Comparison of ENCODE assay signal across 23 mouse cellular contexts in the genomic region with DNA sequence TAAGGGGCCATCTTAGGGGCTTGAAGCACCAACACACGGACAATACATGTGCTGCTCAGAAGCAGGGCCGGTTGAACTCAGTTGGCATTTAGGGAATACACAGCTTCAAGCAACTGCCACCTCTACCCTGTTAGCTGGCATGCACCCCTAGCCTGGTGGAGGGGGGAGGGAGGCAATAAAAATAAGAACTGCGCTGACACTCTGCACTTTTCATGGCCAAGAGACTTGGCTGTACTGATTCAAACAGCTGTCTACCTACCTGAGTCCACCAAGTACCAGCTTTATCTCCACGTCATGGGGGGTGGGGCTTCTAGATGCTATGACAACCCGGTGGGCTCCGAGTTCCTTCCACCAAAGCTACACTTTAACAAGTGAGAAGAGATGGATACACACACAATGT. TPM values are rescaled to one million over a fixed set of nuclear protein-coding genes. Genes with fewer than 3 reads are reported as not detected.
"Had no signal": no experiment of that assay in that cellular context is flagged by ENCODE, and none has a peak within 500 bp of the region (broad histone marks: within the 10 kb centered on the region; RNA-seq: fewer than 3 reads in every experiment).

No protein-coding gene starts in this region.

- H3K4me2 ChIP-seq: limb, embryonic 13.5 days; liver, embryonic 12.5 days; liver, embryonic 15.5 days; lung, embryonic 15.5 days; midbrain, embryonic 13.5 days; neural tube, embryonic 12.5 days; neural tube, embryonic 15.5 days had no signal

- ATAC-seq: liver, embryonic 12.5 days; midbrain, embryonic 13.5 days had no signal

- H3K27me3 ChIP-seq: limb, embryonic 13.5 days; liver, embryonic 12.5 days; liver, embryonic 15.5 days; lung, embryonic 15.5 days; midbrain, embryonic 13.5 days; neural tube, embryonic 12.5 days; neural tube, embryonic 15.5 days had no signal

- H3K9me3 ChIP-seq: limb, embryonic 10.5 days; limb, embryonic 13.5 days; liver, embryonic 12.5 days; liver, embryonic 15.5 days; lung, embryonic 15.5 days; midbrain, embryonic 13.5 days; neural tube, embryonic 12.5 days; neural tube, embryonic 15.5 days had no signal

- H3K9ac ChIP-seq: limb, embryonic 13.5 days; liver, embryonic 12.5 days; liver, embryonic 15.5 days; lung, embryonic 15.5 days; midbrain, embryonic 13.5 days; neural tube, embryonic 12.5 days; neural tube, embryonic 15.5 days had no signal

- DNase-seq: kidney, adult 18-20 months; kidney, adult 9 months; kidney, postnatal 14 days; kidney, postnatal 4 days; liver; lung, adult 18-20 months; lung, postnatal 10 days; lung, postnatal 36 days; right cerebral cortex, adult 18-20 months; right cerebral cortex, postnatal 14 days; right cerebral cortex, postnatal 4 days; spleen, adult 18-20 months; thymus, postnatal 25 days had no signal

- H3K36me3 ChIP-seq: limb, embryonic 10.5 days; limb, embryonic 13.5 days; liver, embryonic 12.5 days; liver, embryonic 15.5 days; lung, embryonic 15.5 days; midbrain, embryonic 13.5 days; neural tube, embryonic 12.5 days; neural tube, embryonic 15.5 days had no signal

- H3K27ac ChIP-seq: limb, embryonic 10.5 days; limb, embryonic 13.5 days; liver, embryonic 12.5 days; liver, embryonic 15.5 days; lung, embryonic 15.5 days; midbrain, embryonic 13.5 days; neural tube, embryonic 12.5 days; neural tube, embryonic 15.5 days had no signal

- H3K4me3 ChIP-seq: limb, embryonic 10.5 days; limb, embryonic 13.5 days; liver, embryonic 12.5 days; liver, embryonic 15.5 days; lung, embryonic 15.5 days; midbrain, embryonic 13.5 days; neural tube, embryonic 12.5 days; neural tube, embryonic 15.5 days had no signal

RNA-seq across cellular contexts. Expression of a gene that starts 42.1 kb away (rescaled TPM):
- total RNA-seq: megakaryocyte progenitor cell, adult 5-6 weeks; megakaryocyte-erythroid progenitor cell, adult 5-6 weeks had no signal
- polyA plus RNA-seq: limb, embryonic 10.5 days; limb, embryonic 13.5 days; neural tube, embryonic 12.5 days had no signal
